Mouse (Mus musculus) ES-Bruce4 (cell line): ENCODE data around the gene Armc8. TPM values are rescaled to one million over a fixed set of nuclear protein-coding genes. Genes with fewer than 3 reads are reported as not detected.

Experiments
- H3K27ac ChIP-seq: 2 replicates; pipeline ENCODE4 v1.5.1; 2012; ENCODE audit warnings: low read length, inconsistent platforms; ENCODE audit not compliant: insufficient read depth
- H3K27me3 ChIP-seq: 2 replicates; pipeline ENCODE4 v1.6.1; 2012; ENCODE audit warnings: mild to moderate bottlenecking, low read length, inconsistent platforms; ENCODE audit not compliant: control insufficient read depth, poor library complexity, insufficient read depth, severe bottlenecking
- H3K36me3 ChIP-seq: 2 replicates; pipeline ENCODE4 v1.6.1; 2012; ENCODE audit warnings: inconsistent platforms, mild to moderate bottlenecking, low read length, moderate library complexity; ENCODE audit not compliant: control insufficient read depth, poor library complexity, insufficient read depth, severe bottlenecking
- H3K4me1 ChIP-seq: one replicate; pipeline ENCODE4 v1.8.1; 2011; ENCODE audit warnings: low read length; ENCODE audit not compliant: control insufficient read depth, insufficient read depth
- H3K4me3 ChIP-seq: 2 replicates; pipeline ENCODE4 v1.5.1; 2011; ENCODE audit warnings: low read depth, mild to moderate bottlenecking, low read length
- H3K9ac ChIP-seq: 2 replicates; pipeline ENCODE4 v1.6.1; 2012; ENCODE audit warnings: low read depth, mild to moderate bottlenecking, inconsistent platforms; ENCODE audit not compliant: poor library complexity, severe bottlenecking
- H3K9me3 ChIP-seq: replicated peaks from 2 replicates; pipeline ENCODE4 v1.6.1; 2012; ENCODE audit warnings: mild to moderate bottlenecking, low read length, inconsistent platforms; ENCODE audit not compliant: control insufficient read depth, poor library complexity, insufficient read depth, severe bottlenecking
- CTCF ChIP-seq: IDR thresholded peaks from one replicate; pipeline ENCODE4 v1.8.1; 2011; ENCODE audit warnings: low read depth, low read length
- EP300 ChIP-seq: IDR thresholded peaks from 2 replicates; pipeline ENCODE4 v1.6.1; 2011; ENCODE audit warnings: low read depth, low read length; ENCODE audit not compliant: insufficient read depth
- POLR2A ChIP-seq: IDR thresholded peaks from one replicate; pipeline ENCODE4 v1.8.1; 2011; ENCODE audit warnings: low read length; ENCODE audit not compliant: insufficient read depth
- polyA plus RNA-seq: library from polyadenylated mRNA; stranded (reverse); fragments of >200 nt; gene quantifications from 2 replicates; pipeline ENCODE4 v1.2.4, GENCODE M21; 2011; ENCODE audit warnings: low read depth; ENCODE audit not compliant: missing spikeins, insufficient read depth, insufficient read length

The Armc8 gene
- polyA plus RNA-seq, 1 experiment: 48.2 TPM

GRCm38 (mm10) chr9:99552068-99552467, 16.6 kb downstream of the Armc8 start:
- Histone ChIP-seq H3K9ac (no peak overlapping the region), H3K9me3 (no peaks in the 10 kb centered on the region), H3K36me3 (no peaks in the 10 kb centered on the region), H3K4me3 (no peak overlapping the region), H3K4me1 (no peaks in the 10 kb centered on the region), H3K27ac (no peak overlapping the region), H3K27me3 (no peaks in the 10 kb centered on the region)
- TF ChIP-seq CTCF (no peak), EP300 (no peak), POLR2A (no peak)

- H3K9ac ChIP-seq: no peak overlapping the region
- H3K36me3 ChIP-seq: no peaks in the 10 kb centered on the region
- no peak overlapping the region for H3K4me3 ChIP-seq
- H3K4me1 ChIP-seq: no peaks in the 10 kb centered on the region
- no peak for TF ChIP-seq POLR2A
- TF ChIP-seq CTCF: no peak
- H3K27ac ChIP-seq: no peak overlapping the region
- no peaks in the 10 kb centered on the region for H3K9me3 ChIP-seq
- no peaks in the 10 kb centered on the region for H3K27me3 ChIP-seq
Measured at GRCm38 (mm10) chr9:99546259-99546658, 22.4 kb downstream of the Armc8 start.

- H3K9me3 ChIP-seq: no peaks in the 10 kb centered on the region
- TF ChIP-seq CTCF: no peak
- peaks cover 36% of the 10 kb centered on the region for H3K36me3 ChIP-seq
- H3K4me3 ChIP-seq: no peak overlapping the region
- no peak overlapping the region for H3K27ac ChIP-seq
- H3K27me3 ChIP-seq: no peaks in the 10 kb centered on the region
- no peaks in the 10 kb centered on the region for H3K4me1 ChIP-seq
- no peak overlapping the region for H3K9ac ChIP-seq
Measured at GRCm38 (mm10) chr9:99531865-99532264, 36.8 kb downstream of the Armc8 start.

GRCm38 (mm10) chr9:99505875-99506274, 62.8 kb downstream of the Armc8 start:
- Histone ChIP-seq H3K9ac (no peak overlapping the region), H3K9me3 (no peaks in the 10 kb centered on the region), H3K27ac (no peak overlapping the region), H3K4me1 (no peaks in the 10 kb centered on the region), H3K36me3 (peaks cover 2% of the 10 kb centered on the region; the same call in 1 of the 2 replicates), H3K27me3 (no peaks in the 10 kb centered on the region), H3K4me3 (no peak overlapping the region)
- TF ChIP-seq POLR2A: no peak
- TF ChIP-seq EP300: no peak
- TF ChIP-seq CTCF: no peak

GRCm38 (mm10) chr9:99499336-99499735, 69.4 kb downstream of the Armc8 start:
- Histone ChIP-seq H3K9ac (no peak overlapping the region), H3K27ac (no peak overlapping the region), H3K36me3 (peaks cover 9% of the 10 kb centered on the region), H3K27me3 (no peaks in the 10 kb centered on the region), H3K4me3 (no peak overlapping the region), H3K9me3 (no peaks in the 10 kb centered on the region), H3K4me1 (no peaks in the 10 kb centered on the region)
- TF ChIP-seq CTCF (no peak), POLR2A (no peak), EP300 (no peak)

- H3K36me3 ChIP-seq: peaks cover 16% of the 10 kb centered on the region
Measured at GRCm38 (mm10) chr9:99492634-99493200, 76.0 kb downstream of the Armc8 start.

More at GRCm38 (mm10) chr9:99492634-99493200, 76.0 kb downstream of the Armc8 start:
- TF ChIP-seq CTCF (no peak), POLR2A (no peak), EP300 (no peak)
- no peaks in the 10 kb centered on the region for H3K4me1 ChIP-seq
- no peak overlapping the region for H3K4me3 ChIP-seq
- H3K27ac ChIP-seq: no peak overlapping the region
- H3K9ac ChIP-seq: no peak overlapping the region
- H3K27me3 ChIP-seq: no peaks in the 10 kb centered on the region
- H3K9me3 ChIP-seq: no peaks in the 10 kb centered on the region
